Mouse (Mus musculus) adrenal gland, adult (tissue): Measurements from ENCODE around the gene Ppfibp2.

Experiments used
- DNase-seq, 2 experiments: peaks; one replicate each; pipeline ENCODE4 v3.0.0; 2022 to 2023; ENCODE audit warnings: low spot score in 1 of 2; ENCODE audit not compliant: inconsistent age in 2 of 2

Gene Ppfibp2

DNA sequence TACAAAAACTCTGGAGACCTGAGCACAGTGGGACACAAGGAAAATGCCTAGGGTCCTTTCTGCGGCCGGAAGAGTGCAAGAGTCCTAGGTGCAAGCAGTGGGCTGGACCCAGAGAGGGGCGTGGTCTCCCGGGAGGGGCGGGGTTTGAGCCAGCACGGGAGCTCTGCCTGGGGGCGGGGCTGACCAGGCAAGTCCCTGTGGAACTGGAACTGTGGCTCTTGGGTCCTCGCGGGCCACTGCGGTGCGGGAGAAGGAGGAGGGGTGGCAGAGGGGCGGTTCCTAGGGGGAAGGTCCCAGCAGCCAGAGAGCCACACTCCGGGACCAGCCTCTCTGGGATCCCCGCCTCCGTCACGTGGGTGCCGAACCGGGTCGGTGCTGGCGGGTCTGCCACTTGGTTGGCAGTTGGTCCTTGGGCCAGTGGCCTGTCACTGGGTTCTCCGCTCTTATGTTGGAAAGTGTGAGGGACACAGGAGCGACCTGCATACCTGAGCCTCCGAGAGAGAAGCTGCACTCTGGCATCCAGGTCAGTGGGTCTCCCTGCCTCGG lies at the start of gene Ppfibp2:
TSS of gene Ppfibp2 (plus strand) at position 351 of the 546 bp plus-strand sequence.
- peak; percentile 97 to 99 for DNase-seq

DNA sequence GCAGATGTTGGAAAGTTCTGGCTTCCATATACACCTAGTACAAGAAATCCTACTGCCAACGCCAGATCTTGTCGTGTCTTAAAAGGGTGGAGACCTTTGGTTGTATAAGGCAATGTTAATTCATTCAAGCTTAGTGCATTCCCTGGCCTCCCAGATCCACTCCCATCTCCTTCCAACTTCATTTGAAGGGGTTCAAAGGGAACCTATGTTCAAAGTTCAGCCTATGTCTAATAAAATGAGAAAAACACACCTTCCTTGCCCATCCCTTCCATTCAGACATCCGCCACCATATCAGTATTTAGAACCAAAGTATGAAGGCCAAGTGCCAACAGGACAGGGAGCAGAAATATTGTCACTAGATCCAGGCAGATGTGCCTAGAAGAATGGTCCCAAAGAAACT lies 47.1 kb upstream of the Ppfibp2 start:
- no peak for DNase-seq

DNA sequence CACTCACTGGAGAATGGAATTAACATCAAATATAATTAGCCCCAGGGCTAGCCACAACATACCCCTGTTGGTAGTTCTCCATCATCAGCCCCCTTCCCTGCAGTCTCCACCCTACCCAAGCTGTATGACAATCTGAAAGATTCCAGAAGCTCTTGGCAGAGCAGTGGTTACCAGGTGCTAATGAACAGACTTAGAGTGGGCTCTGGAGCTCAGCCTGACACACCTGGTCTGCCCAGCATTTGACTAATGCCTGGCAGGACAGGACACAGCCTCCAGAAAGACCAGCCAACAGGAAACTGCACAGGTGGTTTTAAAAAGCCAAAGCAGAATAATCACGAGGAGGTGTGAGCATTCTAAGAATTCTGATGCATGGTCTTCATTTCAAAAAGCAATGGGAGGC lies 41.5 kb upstream of the Ppfibp2 start:
- no peak for DNase-seq

- peak in 1 of 2 experiments; percentile 46 for DNase-seq
Observed at GRCm38 (mm10) chr7:107555906-107556305, 39.1 kb upstream of the Ppfibp2 start.

DNA sequence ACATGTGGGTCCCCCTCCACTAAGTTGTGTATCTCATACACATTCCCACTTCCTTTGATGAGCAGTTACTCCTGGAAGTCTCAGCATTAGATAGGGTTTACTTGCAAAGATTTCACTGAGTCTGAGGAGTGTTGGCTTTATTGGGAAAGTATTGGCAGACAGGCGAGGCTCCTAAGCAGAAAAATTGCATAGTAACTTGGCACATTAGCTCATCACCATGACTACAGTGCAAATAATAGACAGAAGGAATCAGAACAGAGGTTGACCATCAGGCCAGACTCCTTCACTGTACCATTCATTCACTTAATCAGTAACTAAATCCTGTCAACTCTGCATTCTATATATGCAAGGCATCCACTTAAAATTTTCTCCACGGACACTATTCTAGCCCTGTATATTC lies 34.3 kb upstream of the Ppfibp2 start:
- DNase-seq: no peak

DNA sequence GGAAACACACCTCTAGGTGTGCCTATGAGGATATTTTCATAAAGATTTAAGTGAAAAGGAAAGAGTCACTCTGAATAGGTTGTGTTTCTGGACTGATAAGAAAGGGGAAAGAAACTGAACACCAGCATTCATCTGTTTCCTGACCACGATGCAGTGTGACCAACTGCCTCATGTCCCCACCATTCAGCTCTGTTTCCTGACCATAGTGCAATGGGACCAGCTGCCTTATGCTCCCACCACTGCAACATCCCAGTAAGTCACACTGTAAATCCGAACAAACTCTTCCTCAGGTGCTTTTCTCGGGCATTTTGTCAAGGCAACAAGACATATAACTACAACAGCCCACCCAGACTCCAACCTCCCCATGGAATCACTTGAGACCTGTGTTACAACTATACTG lies 33.4 kb upstream of the Ppfibp2 start:
- no peak for DNase-seq

GRCm38 (mm10) chr7:107563727-107564126 lies 31.3 kb upstream of the Ppfibp2 start:
- no peak for DNase-seq

GRCm38 (mm10) chr7:107567261-107567671 lies 27.7 kb upstream of the Ppfibp2 start, which contains the start of gene Olfml1:
Gene Olfml1, plus strand, starts transcription at chr7:107567446.
- DNase-seq: peak; percentile 11 to 35

GRCm38 (mm10) chr7:107567674-107568073 lies 27.3 kb upstream of the Ppfibp2 start:
- DNase-seq: no peak

GRCm38 (mm10) chr7:107568971-107569370 lies 26.0 kb upstream of the Ppfibp2 start:
- DNase-seq: no peak

DNA sequence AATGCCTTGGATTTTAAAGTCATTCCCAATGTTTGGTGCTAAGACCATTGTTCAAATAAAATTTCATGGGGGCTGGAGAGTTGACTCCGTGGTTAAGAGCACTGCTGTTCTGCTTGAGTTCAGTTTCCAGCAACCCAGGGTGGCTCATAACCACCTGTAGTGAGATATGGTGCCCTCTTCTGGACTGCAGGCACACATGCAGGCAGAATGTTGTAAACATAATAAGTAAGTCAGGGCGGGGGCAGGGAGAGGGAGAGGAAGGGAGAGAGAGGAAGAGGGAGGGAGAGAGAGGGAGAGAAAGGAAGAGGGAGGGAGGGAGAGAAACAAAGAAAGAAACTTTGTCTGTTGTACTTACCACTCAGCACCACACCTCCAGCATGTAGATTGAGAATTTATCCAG lies 21.2 kb upstream of the Ppfibp2 start:
- DNase-seq: no peak

- no peak for DNase-seq
Observed at GRCm38 (mm10) chr7:107574276-107574675, 20.7 kb upstream of the Ppfibp2 start.

- DNase-seq: no peak
Observed at GRCm38 (mm10) chr7:107592641-107593040, 2.4 kb upstream of the Ppfibp2 start.

- DNase-seq: no peak
Observed at GRCm38 (mm10) chr7:107593904-107594303, 1.1 kb upstream of the Ppfibp2 start.

DNA sequence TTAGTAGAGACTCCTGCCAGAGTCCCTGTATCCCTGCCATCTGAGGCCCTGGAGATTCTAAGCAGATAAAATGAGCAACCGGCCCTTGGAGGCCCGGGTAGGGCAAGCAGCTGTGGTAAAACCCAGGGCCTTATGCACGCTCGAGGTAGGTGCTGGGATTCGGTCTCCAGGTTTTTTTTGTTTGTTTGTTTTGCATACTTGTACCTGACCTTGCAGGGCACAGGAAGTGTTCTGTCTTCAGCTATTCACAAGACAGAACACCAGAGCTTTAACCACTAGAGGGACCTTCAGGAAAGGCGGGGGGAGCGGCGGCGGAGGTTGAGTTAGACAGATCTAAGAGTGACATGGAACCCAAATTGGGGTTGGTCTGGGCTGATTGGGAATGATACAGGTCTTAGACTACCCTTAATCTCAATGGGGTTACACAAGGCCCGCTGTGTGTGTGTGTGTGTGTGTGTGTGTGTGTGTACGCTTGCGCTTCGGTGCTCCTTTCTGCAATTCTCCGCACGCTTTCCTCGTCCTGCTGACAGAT lies 616 bp upstream of the Ppfibp2 start:
- peak; percentile 65 to 88 for DNase-seq

- DNase-seq: no peak
Observed at GRCm38 (mm10) chr7:107595426-107595825, 419 bp downstream of the Ppfibp2 start.

DNA sequence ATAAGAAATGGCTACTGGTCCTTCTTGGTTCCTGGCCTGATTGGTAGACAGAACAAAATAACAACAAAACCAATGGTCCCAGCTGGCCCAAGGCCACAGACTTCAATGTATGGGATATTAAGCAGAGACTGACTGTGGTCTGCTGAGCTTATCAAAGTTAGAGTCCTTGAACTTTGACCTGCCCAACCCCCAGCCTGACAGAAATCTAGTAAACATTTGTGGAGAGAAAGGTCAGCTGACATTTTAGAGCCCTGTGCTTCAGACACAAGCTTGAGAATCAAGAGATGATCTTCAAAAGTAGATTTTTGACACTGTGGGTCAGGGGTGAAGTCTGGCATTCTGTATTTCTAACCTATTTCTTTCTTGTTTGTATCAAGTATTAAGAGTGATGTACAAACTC lies 1.7 kb downstream of the Ppfibp2 start:
- no peak for DNase-seq

DNA sequence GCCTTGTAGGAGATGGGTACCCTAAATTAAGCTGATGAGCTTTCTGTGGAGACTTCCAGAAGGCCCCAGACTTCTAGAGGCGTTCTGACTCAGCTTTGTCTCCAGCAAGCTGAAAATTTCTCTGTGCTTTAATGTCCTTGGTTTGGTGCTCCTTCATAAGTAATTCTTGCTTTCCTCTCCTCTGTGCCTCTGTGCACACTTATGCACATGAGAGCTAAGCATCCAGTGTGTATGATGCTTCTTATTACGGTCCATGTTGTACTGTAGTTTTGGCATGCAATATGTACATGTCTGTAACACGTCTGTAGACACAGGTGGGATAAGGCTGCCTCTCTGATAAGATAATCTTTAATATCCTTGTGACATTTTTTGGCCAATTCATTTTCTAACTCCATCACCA lies 2.9 kb downstream of the Ppfibp2 start:
- no peak for DNase-seq

DNA sequence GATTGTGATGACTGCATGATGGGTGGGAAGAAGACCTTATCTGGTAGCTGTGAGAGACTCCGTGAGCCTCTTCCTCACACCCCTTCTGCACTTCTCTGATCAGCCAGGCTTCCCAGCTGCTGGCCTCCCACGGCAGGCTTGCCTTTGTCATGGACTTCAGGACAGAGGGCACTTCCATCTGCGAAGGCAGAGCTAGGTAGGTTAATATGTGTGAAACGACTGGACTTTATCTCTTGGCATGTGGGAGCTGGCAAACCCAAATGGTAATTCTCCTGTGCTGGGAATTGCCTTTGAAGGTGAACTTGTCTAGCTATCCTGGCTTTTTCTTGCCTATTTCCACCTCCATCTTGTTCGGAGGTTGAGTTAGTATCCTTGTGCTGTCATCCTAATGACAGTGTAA lies 5.6 kb downstream of the Ppfibp2 start:
- DNase-seq: no peak

GRCm38 (mm10) chr7:107602505-107602904 lies 7.5 kb downstream of the Ppfibp2 start:
- DNase-seq: no peak

- DNase-seq: no peak
Observed at GRCm38 (mm10) chr7:107602913-107603312, 7.9 kb downstream of the Ppfibp2 start.

GRCm38 (mm10) chr7:107607766-107608165 lies 12.8 kb downstream of the Ppfibp2 start:
- no peak for DNase-seq

GRCm38 (mm10) chr7:107609622-107610255 lies 14.7 kb downstream of the Ppfibp2 start:
- no peak for DNase-seq
